Mouse (Mus musculus) G1E (cell line): ENCODE data around the gene Stmnd1.

Experiments used
- CTCF ChIP-seq: IDR thresholded peaks from 2 replicates; pipeline ENCODE4 v1.5.1; 2012; ENCODE audit warnings: low read depth, low read length, inconsistent platforms, mixed read lengths
- GATA1 ChIP-seq: IDR thresholded peaks from 2 replicates; pipeline ENCODE4 v1.6.1; 2012; ENCODE audit warnings: borderline replicate concordance, low read length, inconsistent platforms, mixed read lengths
- POLR2AphosphoS5 ChIP-seq: IDR thresholded peaks from 2 replicates; pipeline ENCODE4 v1.6.1; 2012; ENCODE audit warnings: low read depth, low read length, inconsistent platforms; ENCODE audit not compliant: insufficient replicate concordance
- TAL1 ChIP-seq: conservative IDR thresholded peaks from 2 replicates; pipeline ENCODE4 v1.6.1; 2012; ENCODE audit warnings: low read depth, low read length, inconsistent platforms, mixed read lengths

- TF ChIP-seq CTCF = no peak
- TF ChIP-seq GATA1 = no peak
- TF ChIP-seq TAL1 = no peak
- TF ChIP-seq POLR2AphosphoS5 = no peak
Observed at GRCm38 (mm10) chr13:46315165-46315564, 41.6 kb downstream of the Stmnd1 start.
